Mouse (Mus musculus): ENCODE measurements at regions not wholly inside any gene's neighbourhood (a gene's known extent, or its start where the extent isn't known, plus 50 kb on each side); places are given as distances from the start of the nearest gene placed in this dataset.

DNA sequence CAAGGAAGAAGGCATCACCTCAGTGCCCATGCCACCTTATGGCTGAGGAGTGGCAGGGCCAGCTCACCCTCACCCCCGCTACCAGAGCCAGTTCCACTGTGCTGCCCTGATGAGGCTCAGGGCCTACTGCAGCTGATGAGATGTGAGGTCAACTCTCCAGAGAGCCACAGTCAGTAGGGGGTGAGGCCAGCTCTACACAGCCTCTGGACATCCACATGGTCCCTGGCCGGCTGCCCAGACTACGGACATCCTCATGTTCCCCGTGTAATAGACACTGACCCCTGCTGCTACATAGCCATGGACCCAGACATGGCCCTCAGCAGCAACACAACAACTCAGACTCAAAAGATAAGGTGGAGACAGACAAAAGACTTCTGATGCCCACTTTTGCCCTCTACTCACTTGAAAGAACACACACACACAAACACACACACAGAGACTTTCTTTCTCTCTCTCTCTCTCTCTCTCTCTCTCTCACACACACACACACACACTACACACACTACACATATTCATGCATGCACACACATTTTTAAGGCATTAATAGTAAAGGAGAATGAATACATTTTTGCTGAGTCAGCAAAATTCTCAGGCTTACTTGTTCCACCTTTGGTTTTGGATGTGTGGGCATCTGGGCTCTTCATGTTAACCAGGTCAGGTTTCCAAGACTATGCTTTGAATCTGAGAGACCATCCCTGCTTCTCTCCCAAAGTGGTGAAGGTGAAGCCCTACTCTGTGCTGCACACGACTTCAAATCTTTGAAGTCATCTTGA, 604.4 kb upstream of the Nrp1 start:
- DNase-seq (ENCODE audit: low read depth, low spot score), result no peak

- DNase-seq (ENCODE audit: low read depth, low spot score), result no peak
Observed at GRCm38 (mm10) chr8:127757396-127757795, 601.0 kb upstream of the Nrp1 start.

- no peak for DNase-seq (ENCODE audit: low read depth, low spot score)
Observed at GRCm38 (mm10) chr8:127759906-127760305, 598.5 kb upstream of the Nrp1 start.

DNA sequence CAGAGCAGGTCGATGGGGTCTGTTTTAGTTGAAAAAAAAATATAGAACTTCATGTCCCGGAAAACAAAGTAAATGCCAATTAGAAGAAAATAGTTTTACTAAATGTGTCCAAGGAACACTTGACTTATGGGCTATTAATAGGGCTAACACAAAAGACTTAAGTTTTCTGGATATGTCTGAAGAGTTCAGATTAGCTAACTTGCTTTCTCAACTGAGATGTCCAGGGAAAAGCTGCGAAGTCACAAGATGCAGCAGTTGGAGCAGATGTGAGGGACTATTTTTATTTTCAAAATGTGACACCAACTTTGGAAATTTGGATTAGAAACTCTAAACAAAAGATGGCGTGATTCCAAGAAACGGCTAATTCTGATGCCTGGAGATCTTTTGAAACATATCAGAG, 593.2 kb upstream of the Nrp1 start:
- DNase-seq (ENCODE audit: low read depth, low spot score), result no peak

- no peak for DNase-seq (ENCODE audit: low read depth, low spot score)
Observed at GRCm38 (mm10) chr8:127768311-127768710, 590.1 kb upstream of the Nrp1 start.

DNA sequence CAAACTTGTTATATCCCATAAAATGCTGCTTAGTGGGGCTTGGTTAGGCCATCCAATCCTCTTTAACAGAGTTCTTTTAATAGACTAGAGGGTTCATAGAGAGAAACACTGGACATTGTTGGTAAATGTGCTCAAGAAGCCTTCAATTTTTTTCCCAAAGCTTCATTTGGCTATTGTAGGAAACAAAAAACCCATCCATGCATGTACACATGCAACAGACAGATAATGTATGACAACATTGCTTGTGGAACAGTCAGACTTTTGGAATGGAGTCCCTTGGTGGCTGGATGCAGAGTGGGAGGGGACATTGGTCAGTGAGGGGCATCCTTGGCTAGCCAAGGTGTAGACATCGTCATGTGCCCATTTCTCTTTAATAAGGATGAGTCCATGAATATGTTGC, 588.8 kb upstream of the Nrp1 start:
- no peak for DNase-seq (ENCODE audit: low read depth, low spot score)

GRCm38 (mm10) chr8:127771781-127772180, 586.6 kb upstream of the Nrp1 start:
- no peak for DNase-seq (ENCODE audit: low read depth, low spot score)

GRCm38 (mm10) chr8:127772415-127772814, 586.0 kb upstream of the Nrp1 start:
- no peak for DNase-seq (ENCODE audit: low read depth, low spot score)

DNA sequence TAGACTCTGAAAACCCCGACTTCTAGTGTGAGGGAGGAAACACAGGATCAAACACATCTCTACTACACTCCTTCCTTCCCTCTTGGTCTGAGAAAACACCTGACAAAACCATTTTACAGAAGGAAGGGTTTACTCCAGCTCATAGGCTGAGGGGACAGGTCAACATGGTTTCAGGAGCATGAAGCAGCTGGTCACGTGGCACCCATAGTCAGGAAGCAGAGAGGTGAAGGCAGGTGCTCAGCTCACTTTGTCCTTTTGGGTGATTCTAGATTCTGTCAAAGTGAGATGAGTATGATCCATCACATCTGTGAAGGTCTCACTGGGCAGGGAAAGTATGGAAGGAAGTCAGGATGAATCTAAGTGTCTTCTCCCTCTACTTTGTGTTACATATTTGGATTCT, 585.5 kb upstream of the Nrp1 start:
- DNase-seq (ENCODE audit: low read depth, low spot score), result no peak

GRCm38 (mm10) chr8:127774642-127775041, 583.8 kb upstream of the Nrp1 start:
- DNase-seq (ENCODE audit: low read depth, low spot score), result no peak

DNA sequence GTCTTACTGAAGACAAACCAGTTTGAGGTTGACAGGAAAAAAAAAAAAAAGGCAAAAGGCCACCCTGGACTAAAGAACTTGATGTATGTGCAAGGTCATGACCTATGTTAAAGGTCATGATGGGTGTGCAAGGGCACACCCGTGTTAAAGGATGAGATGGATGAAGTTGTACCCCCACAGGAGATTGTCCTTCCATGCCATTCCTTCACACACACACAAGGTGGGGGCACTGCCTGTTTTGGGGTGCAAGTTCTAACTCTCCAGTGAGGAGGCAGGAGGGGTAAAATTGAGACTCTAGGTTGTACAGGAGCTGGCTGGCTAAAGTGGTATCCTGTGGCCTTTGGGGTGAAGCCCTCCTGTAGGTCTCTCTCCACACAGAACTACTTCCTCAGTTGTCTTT, 583.2 kb upstream of the Nrp1 start:
- DNase-seq (ENCODE audit: low read depth, low spot score), result no peak

- no peak for DNase-seq (ENCODE audit: low read depth, low spot score)
Observed at GRCm38 (mm10) chr8:127775747-127776146, 582.7 kb upstream of the Nrp1 start.

GRCm38 (mm10) chr8:127778352-127779020, 579.9 kb upstream of the Nrp1 start:
- no peak for DNase-seq (ENCODE audit: low read depth, low spot score)

DNA sequence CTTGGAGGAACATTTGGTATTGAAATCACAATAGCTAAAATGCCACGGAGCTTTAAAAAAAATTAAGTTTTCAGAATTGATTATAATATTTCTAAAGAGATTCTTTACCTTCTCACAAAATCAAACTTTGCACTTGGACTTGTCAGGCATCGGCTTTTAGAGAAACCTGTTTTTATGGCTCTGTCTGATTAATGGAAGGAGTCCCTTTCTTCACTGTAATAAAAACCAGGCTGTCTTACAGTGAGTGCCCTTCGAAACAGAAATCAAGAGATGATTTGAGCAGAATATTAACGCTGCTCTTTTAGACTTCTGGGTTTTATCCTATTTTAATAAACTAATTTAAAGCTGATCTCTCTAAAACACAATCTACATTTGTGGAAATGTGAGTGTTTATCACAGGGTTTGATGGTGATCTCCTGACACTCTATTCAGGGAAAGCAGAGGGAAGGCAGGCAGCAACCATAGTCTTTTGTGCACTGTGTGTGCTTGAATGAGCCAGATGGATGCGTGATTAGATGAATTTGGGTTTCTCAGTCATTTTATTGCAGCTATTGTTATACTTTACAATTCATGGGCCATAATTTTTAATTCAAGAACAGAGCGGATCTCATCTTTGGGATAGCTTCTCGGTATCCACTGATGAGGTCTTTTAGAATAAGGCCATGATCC, 579.2 kb upstream of the Nrp1 start:
- DNase-seq (ENCODE audit: low read depth, low spot score), result no peak

- DNase-seq (ENCODE audit: low read depth, low spot score), result no peak
Observed at GRCm38 (mm10) chr8:127780596-127780995, 577.8 kb upstream of the Nrp1 start.

DNA sequence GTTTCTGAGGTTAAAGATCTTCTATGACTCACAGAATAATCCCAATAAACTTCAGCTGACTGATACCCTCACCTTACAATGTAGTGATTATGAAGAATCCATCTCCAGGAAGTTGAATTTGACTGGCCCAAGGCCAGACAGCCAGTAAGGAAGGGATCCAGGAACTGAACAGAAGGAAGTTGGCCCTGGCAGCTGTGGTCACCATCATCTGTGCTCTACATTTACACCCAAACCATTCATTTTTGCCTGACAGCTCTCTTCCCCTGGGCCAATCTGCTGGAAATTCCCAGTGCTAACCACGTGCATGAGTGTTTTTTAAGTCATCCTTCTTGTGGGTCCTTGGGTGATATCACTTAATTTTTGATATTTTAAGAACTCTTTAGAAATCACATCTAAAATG, 577.4 kb upstream of the Nrp1 start:
- DNase-seq (ENCODE audit: low read depth, low spot score), result no peak

- DNase-seq (ENCODE audit: low read depth, low spot score), result no peak
Observed at GRCm38 (mm10) chr8:127792611-127793010, 565.8 kb upstream of the Nrp1 start.

DNA sequence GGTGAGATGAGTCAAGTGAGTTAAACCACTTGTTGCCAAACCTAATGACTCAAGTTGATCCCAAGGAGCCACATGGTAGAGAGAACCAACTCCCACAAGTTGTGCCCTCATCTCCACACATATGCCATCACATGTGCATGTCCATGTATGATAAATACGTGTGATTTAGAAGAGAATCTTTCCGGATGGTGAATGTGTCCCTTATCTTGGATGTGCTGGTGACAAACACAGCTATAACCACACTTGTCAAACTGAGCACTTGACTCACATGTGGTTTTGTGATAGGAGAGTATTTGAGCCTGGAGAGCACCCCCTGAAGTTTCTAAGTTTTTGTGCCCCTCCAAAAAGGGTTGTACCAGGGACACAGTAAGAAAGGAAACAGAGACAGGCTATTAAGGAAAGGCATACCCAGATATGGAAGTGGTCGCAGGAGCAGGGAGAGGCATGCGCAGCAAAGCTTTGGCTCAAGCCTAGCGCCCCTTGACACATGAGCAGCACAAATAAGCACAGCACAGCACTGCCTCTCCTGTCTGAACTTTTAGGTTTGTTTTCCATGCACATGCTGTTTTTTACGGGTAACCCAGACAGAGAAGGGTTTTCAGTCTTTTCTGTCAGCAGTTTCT, 558.4 kb upstream of the Nrp1 start:
- DNase-seq (ENCODE audit: low read depth, low spot score), result no peak

GRCm38 (mm10) chr8:127802136-127802535, 556.3 kb upstream of the Nrp1 start:
- DNase-seq (ENCODE audit: low read depth, low spot score), result no peak

- DNase-seq (ENCODE audit: low read depth, low spot score), result no peak
Observed at GRCm38 (mm10) chr8:127802661-127803333, 555.6 kb upstream of the Nrp1 start.

- DNase-seq (ENCODE audit: low read depth, low spot score), result no peak
Observed at GRCm38 (mm10) chr8:127809203-127810155, 548.9 kb upstream of the Nrp1 start.
